Mouse (Mus musculus) ES-E14 (cell line): Measurements from ENCODE around the gene Kank2. TPM values are rescaled to one million over a fixed set of nuclear protein-coding genes. Genes with fewer than 3 reads are reported as not detected.

Source experiments
- DNase-seq: peaks from one replicate; pipeline ENCODE4 v3.0.0-alpha.2; 2013; ENCODE audit warnings: low read depth, low spot score
- H3K27ac ChIP-seq: 2 replicates; pipeline ENCODE4 v1.5.1; 2012; ENCODE audit warnings: low read depth, mild to moderate bottlenecking, low read length, moderate library complexity, mixed read lengths; ENCODE audit not compliant: poor library complexity, insufficient read depth, severe bottlenecking
- H3K36me3 ChIP-seq: 2 replicates; pipeline ENCODE4 v1.6.1; 2012; ENCODE audit warnings: mild to moderate bottlenecking, low read length, moderate library complexity, mixed read lengths; ENCODE audit not compliant: control insufficient read depth, poor library complexity, insufficient read depth, severe bottlenecking
- H3K4me1 ChIP-seq, 2 experiments: fragments of 150-350 bp in 1 of 2; sonication (generic) in 1 of 2; 2 replicates each; pipeline ENCODE4 v1.6.1; 2012; ENCODE audit warnings: low read length in 2 of 2, mild to moderate bottlenecking in 1 of 2, mixed read lengths in 1 of 2; ENCODE audit not compliant: control insufficient read depth in 2 of 2, insufficient read depth in 2 of 2, poor library complexity in 1 of 2
- H3K4me3 ChIP-seq, 2 experiments: fragments of 150-350 bp in 1 of 2; sonication (generic) in 1 of 2; 2 replicates each; pipeline ENCODE4 v1.5.1; 2012; ENCODE audit warnings: low read length in 2 of 2, low read depth in 1 of 2, mild to moderate bottlenecking in 1 of 2, mixed read lengths in 1 of 2; ENCODE audit not compliant: insufficient read depth in 1 of 2, poor library complexity in 1 of 2, severe bottlenecking in 1 of 2
- H3K9ac ChIP-seq: 2 replicates; pipeline ENCODE4 v1.6.1; 2012; ENCODE audit warnings: low read depth, mild to moderate bottlenecking, low read length, mixed read lengths; ENCODE audit not compliant: poor library complexity, insufficient read depth, severe bottlenecking
- H3K9me3 ChIP-seq: fragments of 150-350 bp; sonication (generic); 2 replicates; pipeline ENCODE4 v1.6.1; 2012; ENCODE audit warnings: low read depth, mild to moderate bottlenecking, low read length; ENCODE audit not compliant: control insufficient read depth, insufficient read depth
- CHD2 ChIP-seq: IDR thresholded peaks from 2 replicates; pipeline ENCODE4 v1.6.1; 2014; ENCODE audit warnings: mild to moderate bottlenecking, low read depth, low read length, inconsistent platforms
- HCFC1 ChIP-seq: IDR thresholded peaks from 2 replicates; pipeline ENCODE4 v1.6.1; 2012; ENCODE audit warnings: low read length, inconsistent platforms, borderline replicate concordance; ENCODE audit not compliant: insufficient read depth
- MAFK ChIP-seq: IDR thresholded peaks from 2 replicates; pipeline ENCODE4 v1.6.1; 2014; ENCODE audit warnings: mild to moderate bottlenecking, low read depth, low read length, inconsistent platforms; ENCODE audit not compliant: insufficient read depth
- ZC3H11A ChIP-seq: IDR thresholded peaks from 2 replicates; pipeline ENCODE4 v1.6.1; 2012; ENCODE audit warnings: low read depth, mild to moderate bottlenecking, inconsistent platforms, low read length, borderline replicate concordance
- ZNF384 ChIP-seq: IDR thresholded peaks from 2 replicates; pipeline ENCODE4 v1.6.1; 2012; ENCODE audit warnings: low read depth, low read length, inconsistent platforms
- in situ Hi-C, 2 experiments: fragments of 600-800 bp; cut with MboI; formaldehyde crosslinking; loops; one replicate each; pipeline ENCODE4 v1.15.1; 2025; ENCODE audit warnings: low sequenced_read_pairs in 2 of 2, inconsistent platforms in 1 of 2; ENCODE audit not compliant: unreplicated experiment in 2 of 2
- total RNA-seq: library from RNA; depleted of rRNA; stranded (reverse); fragments of 300-350 nt; gene quantifications from 2 replicates; pipeline ENCODE4 v1.2.3, GENCODE M21; 2012

The Kank2 gene
- total RNA-seq, 1 experiment, result 32.6 TPM

DNA sequence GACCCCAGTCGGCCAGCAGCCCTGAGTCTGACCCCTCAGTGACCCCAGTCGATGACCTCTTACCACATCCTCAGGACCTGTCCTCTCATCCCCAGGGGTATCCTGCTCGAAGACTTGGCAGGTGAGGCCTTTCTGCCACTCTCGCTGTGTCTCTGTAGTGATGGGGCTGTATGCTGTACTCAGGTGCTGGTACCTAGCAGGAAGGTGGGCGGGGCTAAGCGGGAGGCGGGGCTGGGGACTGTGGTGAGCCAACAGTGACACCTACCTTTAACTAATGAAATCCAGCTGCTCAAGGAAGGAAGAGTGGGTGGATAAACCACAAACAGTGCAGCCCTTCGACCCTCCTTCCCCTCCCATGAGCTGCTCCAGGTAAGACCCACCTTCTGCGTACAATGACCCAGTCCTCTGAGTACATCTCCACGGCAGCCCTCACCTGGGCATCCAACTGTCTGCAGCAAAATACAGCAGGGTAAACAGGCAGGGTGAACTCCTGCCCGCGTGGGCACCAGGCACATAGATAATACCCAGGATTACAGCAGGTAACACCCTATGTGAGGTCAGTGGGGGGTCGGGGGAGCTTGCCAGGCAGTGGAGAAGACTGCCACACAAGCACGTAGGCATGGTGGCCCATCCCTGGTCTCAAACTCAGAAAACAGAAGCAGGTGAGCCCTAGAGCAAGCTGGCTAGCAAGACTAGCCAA lies 47.0 kb upstream of the Kank2 start:
- TF ChIP-seq ZNF384 (no peak), MAFK (no peak), ZC3H11A (no peak), HCFC1 (no peak), CHD2 (no peak)
- Histone ChIP-seq H3K36me3 (peaks cover 57% of the 10 kb centered on the region), H3K9ac (peak overlapping the region; percentile 32; the same call in 1 of the 2 replicates), H3K27ac (peak overlapping the region; percentile 35; the same call in 1 of the 2 replicates), H3K4me3 (peak overlapping the region in 1 of 2 experiments; percentile 26; a peak in 1 of 4 replicates), H3K9me3 (no peaks in the 10 kb centered on the region), H3K4me1 (peaks cover 3 to 36% of the 10 kb centered on the region in 2 experiments; a peak in 3 of 4 replicates)
- in situ Hi-C loops, result no loop called here
- no peak for DNase-seq

GRCm38 (mm10) chr9:21843086-21843485 lies 44.5 kb upstream of the Kank2 start:
- no peaks in the 10 kb centered on the region for H3K9me3 ChIP-seq
- TF ChIP-seq ZNF384 (no peak), CHD2 (no peak), HCFC1 (no peak), MAFK (no peak), ZC3H11A (no peak)
- H3K27ac ChIP-seq, result no peak overlapping the region
- peaks cover 71% of the 10 kb centered on the region for H3K36me3 ChIP-seq
- H3K9ac ChIP-seq, result no peak overlapping the region
- DNase-seq, result no peak
- in situ Hi-C loops, result no loop called here
- H3K4me3 ChIP-seq, result no peak overlapping the region
- H3K4me1 ChIP-seq, result peaks cover 2 to 30% of the 10 kb centered on the region in 2 experiments; a peak in 3 of 4 replicates

GRCm38 (mm10) chr9:21842391-21842790 lies 43.8 kb upstream of the Kank2 start:
- H3K9ac ChIP-seq, result no peak overlapping the region
- H3K4me3 ChIP-seq, result no peak overlapping the region
- DNase-seq, result no peak
- H3K9me3 ChIP-seq, result no peaks in the 10 kb centered on the region
- H3K36me3 ChIP-seq, result peaks cover 77% of the 10 kb centered on the region
- peaks cover 2 to 25% of the 10 kb centered on the region in 2 experiments; a peak in 2 of 4 replicates for H3K4me1 ChIP-seq
- H3K27ac ChIP-seq, result 0 out of 2 replicates have a peak overlapping the region, but pooled peaks have one; percentile 9
- TF ChIP-seq CHD2, result no peak
- no peak for TF ChIP-seq ZNF384
- no peak for TF ChIP-seq ZC3H11A
- no peak for TF ChIP-seq HCFC1
- TF ChIP-seq MAFK, result no peak
- in situ Hi-C loops, result no loop called here

- Histone ChIP-seq H3K36me3 (peaks cover 84% of the 10 kb centered on the region), H3K27ac (no peak overlapping the region), H3K4me1 (peaks cover 2 to 22% of the 10 kb centered on the region in 2 experiments; a peak in 2 of 4 replicates), H3K9ac (no peak overlapping the region), H3K4me3 (no peak overlapping the region), H3K9me3 (no peaks in the 10 kb centered on the region)
- in situ Hi-C loops, result no loop called here
- no peak for DNase-seq
- TF ChIP-seq MAFK (no peak), ZNF384 (no peak), ZC3H11A (no peak), HCFC1 (no peak), CHD2 (no peak)
These were observed 42.8 kb upstream of the Kank2 start for GRCm38 (mm10) chr9:21841340-21841739.
